Mouse (Mus musculus): ENCODE data around the gene Tmem238l.

The Tmem238l gene

DNA sequence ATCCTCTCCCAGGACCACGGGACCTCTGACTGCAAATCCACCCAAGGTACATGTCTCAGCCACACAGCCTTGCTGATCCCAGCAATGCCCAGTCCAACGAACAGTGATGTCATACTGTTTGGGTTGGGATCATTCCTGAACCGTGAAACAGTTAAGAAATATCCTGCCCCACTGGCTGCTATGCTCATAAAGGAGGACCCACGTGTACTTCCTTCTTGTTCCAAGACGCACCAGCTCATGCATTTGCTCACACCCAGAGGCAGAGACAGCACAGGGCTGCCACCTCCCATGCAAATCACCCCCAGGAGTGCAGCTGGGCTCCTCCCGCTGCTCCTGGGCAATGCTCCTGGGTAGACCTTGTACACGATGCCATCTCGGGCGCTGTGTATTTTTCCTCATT, at the start of gene Tmem238l:
Gene Tmem238l, plus strand, starts transcription at position 336 of the 400 bp plus-strand sequence.
- DNase-seq (ENCODE audit: low read depth, low spot score) = peak; percentile 19

- DNase-seq (ENCODE audit: low read depth, low spot score) = no peak
These were observed 44.6 kb upstream of the Tmem238l start, which contains the start of gene Pirt for GRCm38 (mm10) chr11:66911811-66912210. Gene Pirt, plus strand, starts transcription at chr11:66911981.

DNA sequence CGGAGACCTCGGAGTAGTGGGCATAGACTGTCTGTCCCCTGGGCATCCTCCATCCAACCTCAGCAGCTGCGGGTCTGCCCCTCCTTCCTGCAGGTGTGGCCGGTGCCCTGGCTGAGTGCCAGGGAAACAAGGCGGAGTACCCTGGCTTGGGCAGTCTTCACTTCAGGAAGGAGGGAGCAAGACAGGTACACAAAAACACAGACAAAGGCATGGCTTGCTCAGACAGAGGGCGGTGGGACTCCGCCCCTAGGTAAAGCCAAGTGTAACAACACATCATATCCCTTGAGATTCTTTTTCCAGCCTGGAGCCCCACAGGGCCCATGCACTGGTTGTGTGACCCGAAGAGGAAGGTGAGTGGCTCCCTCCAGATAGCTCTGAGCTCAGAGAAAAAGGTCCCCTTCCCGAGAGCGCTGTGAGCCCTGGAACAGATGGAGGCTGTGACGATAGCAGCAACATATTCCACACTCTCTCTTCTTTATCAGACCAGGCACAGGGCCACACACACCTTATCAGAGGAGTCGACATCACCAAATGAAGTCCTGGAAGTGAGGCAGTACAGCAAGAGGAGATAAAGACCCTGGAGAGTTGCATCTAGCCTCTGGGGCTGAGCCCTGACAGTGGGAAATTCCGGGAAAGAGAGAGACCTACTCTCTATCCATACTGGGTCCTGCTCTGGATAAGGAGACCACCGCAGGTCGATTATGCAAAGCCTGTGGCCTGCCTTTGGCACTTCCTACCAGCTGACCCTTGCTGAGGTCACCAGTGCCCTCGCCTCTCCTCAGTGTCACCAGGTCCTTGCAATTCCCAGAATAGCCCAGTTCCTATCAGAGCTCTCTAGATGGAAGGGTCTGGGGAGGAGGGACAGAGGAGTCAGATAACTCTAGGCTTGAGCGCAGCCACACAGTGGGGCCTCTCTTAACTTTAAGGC, 43.6 kb upstream of the Tmem238l start:
- no peak for DNase-seq (ENCODE audit: low read depth, low spot score)

GRCm38 (mm10) chr11:66914249-66914648, 42.2 kb upstream of the Tmem238l start:
- peak; percentile 39 for DNase-seq (ENCODE audit: low read depth, low spot score)

GRCm38 (mm10) chr11:66920012-66920411, 36.4 kb upstream of the Tmem238l start:
- no peak for DNase-seq (ENCODE audit: low read depth, low spot score)

GRCm38 (mm10) chr11:66924095-66924823, 32.2 kb upstream of the Tmem238l start:
- DNase-seq (ENCODE audit: low read depth, low spot score) = no peak

DNA sequence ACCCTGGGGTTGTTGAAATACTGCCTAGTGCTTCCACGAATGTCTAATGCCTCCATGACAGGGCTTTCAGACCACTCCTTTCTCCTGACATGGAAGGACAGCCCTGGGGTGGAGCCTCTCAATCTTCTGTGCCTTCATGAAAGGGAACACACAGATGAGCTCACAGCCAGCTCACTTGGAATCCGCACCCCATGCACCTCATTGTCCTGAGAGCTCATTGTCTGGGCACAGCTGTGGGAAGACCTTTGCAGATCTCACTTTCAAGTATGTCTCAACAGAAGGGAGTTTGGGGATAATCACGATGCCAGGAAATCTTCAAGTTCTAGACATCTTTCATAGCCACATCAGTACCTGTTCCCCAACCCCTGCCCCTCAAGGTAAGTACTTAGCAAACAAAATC, 28.1 kb upstream of the Tmem238l start:
- no peak for DNase-seq (ENCODE audit: low read depth, low spot score)

GRCm38 (mm10) chr11:66932827-66933599, 23.4 kb upstream of the Tmem238l start:
- DNase-seq (ENCODE audit: low read depth, low spot score) = no peak

GRCm38 (mm10) chr11:66934428-66935173, 21.8 kb upstream of the Tmem238l start:
- no peak for DNase-seq (ENCODE audit: low read depth, low spot score)

- no peak for DNase-seq (ENCODE audit: low read depth, low spot score)
These were observed 14.4 kb upstream of the Tmem238l start for GRCm38 (mm10) chr11:66942011-66942410.

DNA sequence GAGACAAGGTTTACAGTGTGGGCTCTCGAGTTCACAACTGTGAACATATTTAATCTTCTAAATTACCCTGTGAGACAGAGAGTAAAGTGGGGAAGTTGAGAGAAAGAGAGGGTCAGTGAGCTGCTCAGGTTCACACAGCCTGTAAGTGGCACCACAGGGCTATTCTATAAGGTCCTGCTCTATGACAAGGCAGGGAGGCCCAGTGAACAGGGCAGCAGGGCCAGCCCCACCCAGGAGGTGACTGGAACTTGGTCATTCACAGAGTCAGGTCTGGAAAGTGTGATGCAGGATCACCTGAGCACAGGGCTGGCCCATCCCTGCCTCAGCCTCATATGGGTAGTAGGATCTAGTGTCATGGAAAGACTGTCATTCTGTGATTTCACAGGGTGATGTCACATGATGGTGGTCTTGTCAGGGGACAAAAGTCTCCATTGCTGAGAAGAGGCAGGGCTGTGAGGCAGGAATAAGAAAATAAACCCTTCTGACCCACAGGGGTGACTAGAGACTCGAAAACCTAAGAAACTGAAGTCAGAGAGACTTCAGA, 11.1 kb upstream of the Tmem238l start:
- no peak for DNase-seq (ENCODE audit: low read depth, low spot score)

DNA sequence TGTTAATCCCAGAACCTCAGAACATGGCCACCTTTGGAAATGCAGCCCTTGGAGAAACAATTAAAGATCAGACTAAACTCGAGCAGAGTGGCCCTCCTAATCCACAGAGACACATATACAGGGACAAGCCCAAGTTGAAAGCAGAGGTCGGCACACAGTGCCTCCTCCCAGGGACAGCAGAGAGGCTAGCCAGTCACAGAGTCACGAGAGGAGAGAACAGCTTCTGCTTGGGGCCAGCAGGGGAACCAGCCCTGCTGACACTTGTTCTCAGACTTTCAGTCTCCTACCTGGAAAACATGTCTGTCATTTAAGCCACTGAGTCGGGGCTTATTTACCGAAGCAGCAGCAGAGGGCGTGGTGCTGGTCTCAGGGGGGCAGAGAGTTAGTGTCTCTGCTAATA, 9.9 kb upstream of the Tmem238l start:
- DNase-seq (ENCODE audit: low read depth, low spot score) = no peak

- DNase-seq (ENCODE audit: low read depth, low spot score) = no peak
These were observed 9.5 kb upstream of the Tmem238l start for GRCm38 (mm10) chr11:66946922-66947321.

- no peak for DNase-seq (ENCODE audit: low read depth, low spot score)
These were observed 4.4 kb downstream of the Tmem238l start for GRCm38 (mm10) chr11:66960797-66961196.

DNA sequence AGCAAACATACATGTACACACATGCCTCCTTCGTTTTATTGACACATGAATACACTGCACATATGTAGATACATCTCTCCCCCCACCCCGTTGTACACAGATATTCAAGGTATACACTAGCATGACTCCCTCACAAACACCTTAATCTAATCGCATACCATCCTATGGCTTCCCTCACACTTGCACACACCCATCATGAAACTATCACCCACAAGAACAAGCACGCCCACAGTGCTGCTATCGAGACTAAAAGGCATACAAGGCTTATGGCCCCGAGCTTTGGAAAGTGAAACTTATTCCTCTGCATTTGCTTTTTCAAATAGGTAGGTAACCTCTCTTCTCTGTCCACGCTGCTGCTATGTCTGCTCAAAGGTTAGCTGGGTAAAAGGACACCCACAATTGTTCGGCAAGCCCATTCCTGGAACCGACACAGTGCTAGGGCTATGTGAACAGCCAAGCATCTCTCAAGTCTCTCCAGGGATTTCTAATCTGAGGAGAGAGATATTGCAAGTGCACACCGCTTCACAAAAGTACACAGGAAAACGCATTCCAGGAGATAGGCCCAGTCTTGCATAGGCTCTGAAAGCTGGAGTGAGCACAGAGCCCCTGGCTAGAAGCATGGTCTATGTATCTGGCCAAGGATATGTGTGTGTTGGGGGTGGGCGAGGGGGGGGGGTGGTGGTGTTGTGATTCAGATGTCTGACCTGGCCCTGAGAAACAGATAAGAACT, 5.2 kb downstream of the Tmem238l start:
- DNase-seq (ENCODE audit: low read depth, low spot score) = no peak

DNA sequence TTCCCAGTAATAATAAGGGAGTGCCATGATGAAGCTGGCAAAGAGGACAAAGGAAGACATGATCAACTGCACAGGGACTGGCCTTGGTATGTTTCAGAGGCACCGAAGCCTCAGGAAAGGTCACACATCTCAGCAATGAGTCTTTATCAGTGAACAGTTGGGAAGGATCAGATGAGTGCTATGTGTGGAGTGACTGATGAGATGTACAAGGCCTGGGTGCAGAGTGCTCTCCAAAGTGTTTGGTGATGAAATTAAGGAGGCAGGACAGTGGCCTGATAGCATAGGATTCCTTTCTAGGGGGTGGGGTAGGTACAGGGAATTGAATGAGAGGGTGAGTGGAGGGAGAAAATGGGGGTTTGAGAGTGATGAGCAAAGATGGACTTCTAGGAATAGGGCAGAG, 7.0 kb downstream of the Tmem238l start:
- no peak for DNase-seq (ENCODE audit: low read depth, low spot score)

- no peak for DNase-seq (ENCODE audit: low read depth, low spot score)
These were observed 10.2 kb downstream of the Tmem238l start for GRCm38 (mm10) chr11:66966500-66967116.

GRCm38 (mm10) chr11:66968575-66968974, 12.1 kb downstream of the Tmem238l start:
- no peak for DNase-seq (ENCODE audit: low read depth, low spot score)

DNA sequence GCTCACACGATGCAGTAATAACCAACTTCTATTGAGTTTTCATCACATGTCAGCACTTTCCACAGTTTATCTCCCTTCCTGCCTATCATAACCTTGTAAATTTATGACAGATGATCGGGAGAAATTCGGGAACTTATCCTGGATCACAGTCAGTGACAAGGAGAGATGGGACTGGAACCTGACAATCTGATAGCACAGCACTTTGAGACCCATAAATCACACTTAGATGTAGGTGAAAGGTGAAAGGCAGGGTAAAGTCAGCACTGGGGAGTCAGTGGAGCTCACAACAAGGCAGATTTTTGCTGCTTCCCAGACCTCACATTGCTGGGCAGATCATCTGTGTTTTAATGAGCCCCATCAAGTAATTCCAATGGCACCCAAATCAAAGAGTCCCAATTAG, 17.1 kb downstream of the Tmem238l start:
- DNase-seq (ENCODE audit: low read depth, low spot score) = no peak

All from A20 (cell line).